Mouse (Mus musculus) ES-E14 (cell line): ENCODE results near the gene Gm17509.
"Not testable (repeated sequence)": the region's sequence is repeated elsewhere in the genome, so short reads cannot be mapped to it uniquely, and the experiment has no call there.

Source experiments
- CHD2 ChIP-seq: IDR thresholded peaks from 2 replicates; pipeline ENCODE4 v1.6.1; 2014; ENCODE audit warnings: mild to moderate bottlenecking, low read depth, low read length, inconsistent platforms
- HCFC1 ChIP-seq: IDR thresholded peaks from 2 replicates; pipeline ENCODE4 v1.6.1; 2012; ENCODE audit warnings: low read length, inconsistent platforms, borderline replicate concordance; ENCODE audit not compliant: insufficient read depth
- MAFK ChIP-seq: IDR thresholded peaks from 2 replicates; pipeline ENCODE4 v1.6.1; 2014; ENCODE audit warnings: mild to moderate bottlenecking, low read depth, low read length, inconsistent platforms; ENCODE audit not compliant: insufficient read depth
- ZC3H11A ChIP-seq: IDR thresholded peaks from 2 replicates; pipeline ENCODE4 v1.6.1; 2012; ENCODE audit warnings: low read depth, mild to moderate bottlenecking, inconsistent platforms, low read length, borderline replicate concordance

DNA sequence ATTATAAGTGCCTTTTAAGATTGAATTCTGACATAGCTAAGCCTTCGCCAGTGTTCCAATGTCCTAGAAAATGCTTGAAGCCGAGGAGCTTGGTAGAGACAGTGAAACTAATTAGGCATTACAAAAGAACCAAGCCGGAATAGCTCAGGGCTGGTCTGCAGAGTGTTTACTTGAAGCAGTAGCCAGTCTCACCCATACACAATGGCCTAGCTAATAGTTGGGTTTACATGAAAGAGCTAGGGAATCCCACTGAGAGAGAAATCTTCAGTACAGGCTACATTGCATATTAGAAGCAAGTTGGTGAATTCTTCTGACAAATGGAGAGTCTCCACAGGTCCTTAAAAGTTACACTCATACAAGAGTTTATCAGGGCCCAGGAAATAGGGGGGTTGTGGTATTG is 40.0 kb downstream of the Gm17509 start:
- not testable (repeated sequence) for TF ChIP-seq MAFK, CHD2, ZC3H11A, HCFC1
